Mouse (Mus musculus) MEL (cell line): ENCODE data around the gene Fndc3b. TPM values are rescaled to one million over a fixed set of nuclear protein-coding genes. Genes with fewer than 3 reads are reported as not detected.

Experiments
- DNase-seq: peaks from one replicate; pipeline ENCODE4 v3.0.0; 2011; ENCODE audit warnings: low read depth, low spot score
- H3K27ac ChIP-seq: 2 replicates; pipeline ENCODE4 v1.5.1; 2012; ENCODE audit warnings: low read depth, mild to moderate bottlenecking, control low read depth, low read length, moderate library complexity; ENCODE audit not compliant: control insufficient read depth
- H3K27me3 ChIP-seq, 2 experiments: fragments of 150-350 bp in 1 of 2; sonication (generic) in 1 of 2; 2 replicates each; pipeline ENCODE4 v1.6.1; 2012; ENCODE audit warnings: low read length in 2 of 2, mild to moderate bottlenecking in 2 of 2, improper control_type of control experiment in 1 of 2, moderate library complexity in 1 of 2; ENCODE audit not compliant: insufficient read depth in 2 of 2, control insufficient read depth in 1 of 2
- H3K36me3 ChIP-seq, 2 experiments: 2 replicates each; pipeline ENCODE4 v1.6.1; 2012 to 2014; ENCODE audit warnings: low read length in 2 of 2, improper control_type of control experiment in 1 of 2, inconsistent platforms in 1 of 2, mild to moderate bottlenecking in 1 of 2; ENCODE audit not compliant: insufficient read depth in 2 of 2, control insufficient read depth in 1 of 2
- H3K4me1 ChIP-seq, 2 experiments: fragments of 150-350 bp in 1 of 2; sonication (generic) in 1 of 2; 2 replicates each; pipeline ENCODE4 v1.6.1; 2012; ENCODE audit warnings: low read length in 2 of 2, improper control_type of control experiment in 1 of 2, mild to moderate bottlenecking in 1 of 2; ENCODE audit not compliant: insufficient read depth in 2 of 2, control insufficient read depth in 1 of 2
- H3K4me3 ChIP-seq, 2 experiments: fragments of 150-350 bp in 1 of 2; sonication (generic) in 1 of 2; 2 replicates each; pipeline ENCODE4 v1.5.1; 2012; ENCODE audit warnings: low read depth in 2 of 2, low read length in 2 of 2, mild to moderate bottlenecking in 2 of 2, moderate library complexity in 2 of 2, control low read depth in 1 of 2, improper control_type of control experiment in 1 of 2; ENCODE audit not compliant: control insufficient read depth in 1 of 2, insufficient read depth in 1 of 2
- H3K79me2 ChIP-seq: 2 replicates; pipeline ENCODE4 v1.6.1; 2012; ENCODE audit warnings: mild to moderate bottlenecking, low read length, moderate library complexity; ENCODE audit not compliant: control insufficient read depth, poor library complexity, insufficient read depth
- H3K9ac ChIP-seq: 2 replicates; pipeline ENCODE4 v1.6.1; 2012; ENCODE audit warnings: low read depth, mild to moderate bottlenecking, control low read depth, low read length, moderate library complexity; ENCODE audit not compliant: control insufficient read depth, poor library complexity, severe bottlenecking
- H3K9me3 ChIP-seq: fragments of 150-350 bp; sonication (generic); replicated peaks from 2 replicates; pipeline ENCODE4 v1.6.1; 2012; ENCODE audit warnings: mild to moderate bottlenecking, low read length, improper control_type of control experiment, moderate library complexity; ENCODE audit not compliant: insufficient read depth
- CHD1 ChIP-seq: IDR thresholded peaks from 2 replicates; pipeline ENCODE4 v1.6.1; 2012; ENCODE audit warnings: low read depth, mild to moderate bottlenecking, inconsistent platforms, low read length, improper control_type of control experiment
- CHD2 ChIP-seq: IDR thresholded peaks from 2 replicates; pipeline ENCODE4 v1.6.1; 2011; ENCODE audit warnings: low read length, improper control_type of control experiment
- EP300 ChIP-seq, 2 experiments: IDR thresholded peaks; 2 replicates each; pipeline ENCODE4 v1.6.1; 2011; ENCODE audit warnings: improper control_type of control experiment in 2 of 2, low read length in 2 of 2, low read depth in 1 of 2, mild to moderate bottlenecking in 1 of 2
- ETS1 ChIP-seq: IDR thresholded peaks from 2 replicates; pipeline ENCODE4 v1.6.1; 2012; ENCODE audit warnings: low read depth, mild to moderate bottlenecking, inconsistent platforms, low read length, improper control_type of control experiment, moderate library complexity
- JUND ChIP-seq: IDR thresholded peaks from 2 replicates; pipeline ENCODE4 v1.6.1; 2011; ENCODE audit warnings: low read depth, mild to moderate bottlenecking, improper control_type of control experiment, low read length
- MAZ ChIP-seq: IDR thresholded peaks from 2 replicates; pipeline ENCODE4 v1.6.1; 2012; ENCODE audit warnings: low read depth, mild to moderate bottlenecking, inconsistent platforms, low read length, improper control_type of control experiment
- MEF2A ChIP-seq: IDR thresholded peaks from 2 replicates; pipeline ENCODE4 v1.6.1; 2014; ENCODE audit warnings: low read depth, mild to moderate bottlenecking, inconsistent platforms, low read length, improper control_type of control experiment; ENCODE audit not compliant: poor library complexity, insufficient replicate concordance, severe bottlenecking; ENCODE audit errors: extremely low read depth
- MXI1 ChIP-seq: IDR thresholded peaks from 2 replicates; pipeline ENCODE4 v1.6.1; 2011; ENCODE audit warnings: mild to moderate bottlenecking, low read depth, low read length, improper control_type of control experiment
- MYC ChIP-seq: IDR thresholded peaks from 2 replicates; pipeline ENCODE4 v1.6.1; 2011; ENCODE audit warnings: low read depth, mild to moderate bottlenecking, low read length, improper control_type of control experiment, moderate library complexity
- NELFE ChIP-seq: IDR thresholded peaks from 2 replicates; pipeline ENCODE4 v1.6.1; 2011; ENCODE audit warnings: low read depth, low read length, improper control_type of control experiment
- NRF1 ChIP-seq: IDR thresholded peaks from 2 replicates; pipeline ENCODE4 v1.6.1; 2014; ENCODE audit warnings: low read depth, mild to moderate bottlenecking, inconsistent platforms, low read length, improper control_type of control experiment, moderate library complexity; ENCODE audit not compliant: poor library complexity, insufficient read depth, severe bottlenecking
- POLR2AphosphoS2 ChIP-seq: IDR thresholded peaks from 2 replicates; pipeline ENCODE4 v1.6.1; 2011; ENCODE audit warnings: low read length, improper control_type of control experiment
- RCOR1 ChIP-seq: IDR thresholded peaks from 2 replicates; pipeline ENCODE4 v1.6.1; 2012; ENCODE audit warnings: low read depth, mild to moderate bottlenecking, inconsistent platforms, low read length, improper control_type of control experiment
- SIN3A ChIP-seq: IDR thresholded peaks from 2 replicates; pipeline ENCODE4 v1.6.1; 2012; ENCODE audit warnings: low read length, improper control_type of control experiment, inconsistent platforms
- TCF12 ChIP-seq: IDR thresholded peaks from 2 replicates; pipeline ENCODE4 v1.6.1; 2014; ENCODE audit warnings: low read depth, mild to moderate bottlenecking, inconsistent platforms, low read length, improper control_type of control experiment, moderate library complexity
- UBTF ChIP-seq: IDR thresholded peaks from 2 replicates; pipeline ENCODE4 v1.6.1; 2012; ENCODE audit warnings: low read depth, mild to moderate bottlenecking, inconsistent platforms, low read length, improper control_type of control experiment, moderate library complexity, borderline replicate concordance; ENCODE audit not compliant: insufficient read depth
- USF1 ChIP-seq: IDR thresholded peaks from 2 replicates; pipeline ENCODE4 v1.6.1; 2014; ENCODE audit warnings: low read depth, mild to moderate bottlenecking, inconsistent platforms, low read length, improper control_type of control experiment, moderate library complexity
- ZNF384 ChIP-seq: IDR thresholded peaks from 2 replicates; pipeline ENCODE4 v1.6.1; 2012; ENCODE audit warnings: low read depth, mild to moderate bottlenecking, inconsistent platforms, low read length, improper control_type of control experiment
- polyA plus RNA-seq, 2 experiments: library from polyadenylated mRNA; stranded (reverse) in 1 of 2; unstranded in 1 of 2; fragments of >175 nt in 1 of 2; fragments of >200 nt in 1 of 2; gene quantifications; 2 replicates each; pipeline versions ENCODE4 v1.2.1 to v1.2.4; 2012; ENCODE audit warnings: low replicate concordance in 2 of 2, low read depth in 1 of 2; ENCODE audit not compliant: insufficient read length in 2 of 2, insufficient read depth in 1 of 2, missing spikeins in 1 of 2
- total RNA-seq: library from RNA; depleted of rRNA; stranded (reverse); fragments of 300-350 nt; gene quantifications from 2 replicates; pipeline ENCODE4 v1.2.3, GENCODE M21; 2012

The Fndc3b gene
- total and polyA plus RNA-seq, 3 experiments: not detected

DNA sequence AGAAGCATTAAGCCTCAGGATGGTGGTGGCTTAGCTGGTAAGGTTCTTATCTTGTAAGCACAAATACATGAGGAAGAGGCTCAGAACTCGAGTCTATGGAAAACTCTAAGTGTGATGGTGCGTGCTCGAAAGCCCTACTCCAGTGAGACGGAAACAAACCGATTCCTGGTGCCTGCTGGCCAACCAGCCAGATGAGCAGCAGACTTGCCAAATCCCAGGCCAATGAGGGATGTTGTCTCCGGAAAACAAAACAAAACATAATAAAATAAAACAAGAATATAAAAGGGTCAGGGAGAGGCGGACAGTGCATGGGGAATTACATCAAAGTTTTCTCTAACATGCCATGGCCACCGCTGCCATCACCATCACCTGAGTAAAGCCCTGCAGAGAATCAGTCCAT lies 84.8 kb downstream of the Fndc3b start:
- Histone ChIP-seq H3K4me1 (no peaks in the 10 kb centered on the region), H3K9me3 (no peaks in the 10 kb centered on the region), H3K79me2 (no peaks in the 10 kb centered on the region), H3K36me3 (no peaks in the 10 kb centered on the region), H3K27me3 (no peaks in the 10 kb centered on the region), H3K4me3 (no peak overlapping the region), H3K27ac (no peak overlapping the region)
- DNase-seq: no peak
- no peak for TF ChIP-seq JUND
- TF ChIP-seq UBTF: no peak
- no peak for TF ChIP-seq ZNF384
- TF ChIP-seq NELFE: no peak
- no peak for TF ChIP-seq USF1
- no peak for TF ChIP-seq MAZ
- TF ChIP-seq RCOR1: no peak
- no peak for TF ChIP-seq NRF1
- TF ChIP-seq MEF2A: no peak
- TF ChIP-seq, all 39 proteins: peak for 0
- H3K9ac ChIP-seq: no peak overlapping the region

DNA sequence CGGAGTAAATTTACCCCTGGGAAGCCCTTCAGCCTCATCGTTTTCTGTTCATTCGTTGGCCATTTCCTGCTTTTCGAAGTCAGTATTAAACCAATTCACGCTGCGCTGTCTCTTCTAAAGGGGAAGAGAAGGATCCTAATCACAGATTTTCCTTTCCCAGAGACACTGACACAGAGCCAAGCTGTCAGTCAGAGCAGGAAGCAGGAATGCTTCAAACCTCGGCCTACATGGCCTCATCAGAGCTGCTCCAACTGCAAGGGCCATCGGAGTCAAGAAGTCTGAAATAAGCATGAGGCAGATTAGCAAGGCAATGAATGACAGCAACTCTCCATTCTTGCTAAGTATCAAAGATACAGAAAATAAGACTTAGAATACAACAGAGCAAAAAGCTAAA lies 85.5 kb downstream of the Fndc3b start:
- Histone ChIP-seq H3K36me3 (no peaks in the 10 kb centered on the region), H3K27me3 (no peaks in the 10 kb centered on the region), H3K79me2 (no peaks in the 10 kb centered on the region), H3K4me1 (no peaks in the 10 kb centered on the region), H3K4me3 (no peak overlapping the region), H3K9ac (no peak overlapping the region), H3K9me3 (no peaks in the 10 kb centered on the region), H3K27ac (no peak overlapping the region)
- DNase-seq: no peak
- TF ChIP-seq CHD1 (no peak), TCF12 (no peak), MXI1 (no peak), ZNF384 (no peak), POLR2AphosphoS2 (no peak), JUND (no peak), CHD2 (no peak), MYC (no peak), SIN3A (no peak), NRF1 (no peak), ETS1 (no peak), MAZ (no peak), EP300 (IDR thresholded peaks at IDR 0.05; ENCODE audit: low read depth in 1 of 2, low read length in 2 of 2) (no peak)
